Mouse (Mus musculus): ENCODE results near the gene Col6a1. TPM values are rescaled to one million over a fixed set of nuclear protein-coding genes. Genes with fewer than 3 reads are reported as not detected.

The Col6a1 gene
- polyA plus RNA-seq, 1 experiment from 2014 or later, result 12.3 TPM

- DNase-seq (ENCODE audit: low spot score), result no peak
- H3K36me3 ChIP-seq (replicated peaks), result no peaks in the 10 kb centered on the region; the same call in 1 of the 2 replicates
- H3K27me3 ChIP-seq (replicated peaks; ENCODE audit: low read depth, poor library complexity, severe bottlenecking), result no peaks in the 10 kb centered on the region
- WGBS, result 93% methylated on average over 6 of the region's 6 CpGs
- no peak overlapping the region for H3K4me3 ChIP-seq
- peaks cover 32% of the 10 kb centered on the region for H3K4me1 ChIP-seq
- no peak overlapping the region for H3K27ac ChIP-seq (replicated peaks)
- no peaks in the 10 kb centered on the region for H3K9me3 ChIP-seq
Measured at GRCm38 (mm10) chr10:76721746-76722145, 4.2 kb downstream of the Col6a1 start.

GRCm38 (mm10) chr10:76721216-76721615, 4.8 kb downstream of the Col6a1 start:
- Histone ChIP-seq H3K4me1 (peaks cover 32% of the 10 kb centered on the region), H3K4me3 (no peak overlapping the region), H3K9me3 (no peaks in the 10 kb centered on the region), H3K27me3 (replicated peaks; ENCODE audit: low read depth, poor library complexity, severe bottlenecking) (no peaks in the 10 kb centered on the region), H3K27ac (replicated peaks) (no peak overlapping the region), H3K36me3 (replicated peaks) (no peaks in the 10 kb centered on the region; the same call in 1 of the 2 replicates)
- no peak for DNase-seq (ENCODE audit: low spot score)
- WGBS, result 79% methylated on average over 11 of the region's 11 CpGs

GRCm38 (mm10) chr10:76717631-76718030, 8.3 kb downstream of the Col6a1 start:
- Histone ChIP-seq H3K27ac (replicated peaks) (no peak overlapping the region), H3K9me3 (no peaks in the 10 kb centered on the region), H3K36me3 (replicated peaks) (no peaks in the 10 kb centered on the region; the same call in 1 of the 2 replicates), H3K27me3 (replicated peaks; ENCODE audit: low read depth, poor library complexity, severe bottlenecking) (no peaks in the 10 kb centered on the region), H3K4me3 (no peak overlapping the region), H3K4me1 (peaks cover 12% of the 10 kb centered on the region)
- WGBS, result 89% methylated on average over 4 of the region's 4 CpGs
- DNase-seq (ENCODE audit: low spot score), result no peak

- Histone ChIP-seq H3K4me1 (peaks cover 12% of the 10 kb centered on the region), H3K36me3 (replicated peaks) (no peaks in the 10 kb centered on the region; the same call in 1 of the 2 replicates), H3K27me3 (replicated peaks; ENCODE audit: low read depth, poor library complexity, severe bottlenecking) (no peaks in the 10 kb centered on the region), H3K27ac (replicated peaks) (no peak overlapping the region), H3K9me3 (no peaks in the 10 kb centered on the region), H3K4me3 (no peak overlapping the region)
- 87% methylated on average over 7 of the region's 7 CpGs for WGBS
- no peak for DNase-seq (ENCODE audit: low spot score)
Measured at GRCm38 (mm10) chr10:76717026-76717425, 8.9 kb downstream of the Col6a1 start.

- H3K27ac ChIP-seq (replicated peaks), result no peak overlapping the region
- peaks cover 10% of the 10 kb centered on the region for H3K4me1 ChIP-seq
- 89% methylated on average over 7 of the region's 7 CpGs for WGBS
- no peaks in the 10 kb centered on the region for H3K27me3 ChIP-seq (replicated peaks; ENCODE audit: low read depth, poor library complexity, severe bottlenecking)
- no peak for DNase-seq (ENCODE audit: low spot score)
- peaks cover 8% of the 10 kb centered on the region; the same call in 1 of the 2 replicates for H3K36me3 ChIP-seq (replicated peaks)
- no peaks in the 10 kb centered on the region for H3K9me3 ChIP-seq
- no peak overlapping the region for H3K4me3 ChIP-seq
Measured at GRCm38 (mm10) chr10:76714303-76714702, 11.7 kb downstream of the Col6a1 start.

- H3K27ac ChIP-seq (replicated peaks), result no peak overlapping the region
- no peak for DNase-seq (ENCODE audit: low spot score)
- no peaks in the 10 kb centered on the region for H3K9me3 ChIP-seq
- no peak overlapping the region for H3K4me3 ChIP-seq
- no peaks in the 10 kb centered on the region for H3K4me1 ChIP-seq
- no peaks in the 10 kb centered on the region for H3K27me3 ChIP-seq (replicated peaks; ENCODE audit: low read depth, poor library complexity, severe bottlenecking)
- H3K36me3 ChIP-seq (replicated peaks), result peaks cover 11% of the 10 kb centered on the region; the same call in 1 of the 2 replicates
- 82% methylated on average over 3 of the region's 3 CpGs for WGBS
Measured at GRCm38 (mm10) chr10:76712500-76712899, 13.5 kb downstream of the Col6a1 start.

- Histone ChIP-seq H3K9me3 (no peaks in the 10 kb centered on the region), H3K27ac (replicated peaks) (no peak overlapping the region), H3K4me3 (no peak overlapping the region), H3K27me3 (replicated peaks; ENCODE audit: low read depth, poor library complexity, severe bottlenecking) (no peaks in the 10 kb centered on the region), H3K4me1 (no peaks in the 10 kb centered on the region), H3K36me3 (replicated peaks) (peaks cover 11% of the 10 kb centered on the region; the same call in 1 of the 2 replicates)
- WGBS, result 96% methylated on average over 16 of the region's 16 CpGs
- no peak for DNase-seq (ENCODE audit: low spot score)
Measured at GRCm38 (mm10) chr10:76711331-76711730, 14.6 kb downstream of the Col6a1 start.

- DNase-seq (ENCODE audit: low spot score), result no peak
- no peaks in the 10 kb centered on the region for H3K27me3 ChIP-seq (replicated peaks; ENCODE audit: low read depth, poor library complexity, severe bottlenecking)
- H3K4me3 ChIP-seq, result no peak overlapping the region
- H3K27ac ChIP-seq (replicated peaks), result no peak overlapping the region
- no peaks in the 10 kb centered on the region for H3K4me1 ChIP-seq
- peaks cover 11% of the 10 kb centered on the region; the same call in 1 of the 2 replicates for H3K36me3 ChIP-seq (replicated peaks)
- WGBS, result 79% methylated on average over 3 of the region's 3 CpGs
- H3K9me3 ChIP-seq, result no peaks in the 10 kb centered on the region
Measured at GRCm38 (mm10) chr10:76708465-76708864, 17.5 kb downstream of the Col6a1 start.

- Histone ChIP-seq H3K27me3 (replicated peaks; ENCODE audit: low read depth, poor library complexity, severe bottlenecking) (no peaks in the 10 kb centered on the region), H3K4me1 (no peaks in the 10 kb centered on the region), H3K36me3 (replicated peaks) (peaks cover 11% of the 10 kb centered on the region; the same call in 1 of the 2 replicates), H3K4me3 (no peak overlapping the region), H3K9me3 (no peaks in the 10 kb centered on the region), H3K27ac (replicated peaks) (no peak overlapping the region)
- no peak for DNase-seq (ENCODE audit: low spot score)
- 94% methylated on average over 1 of the region's 1 CpGs for WGBS
Measured at GRCm38 (mm10) chr10:76707584-76707983, 18.4 kb downstream of the Col6a1 start.

- Histone ChIP-seq H3K4me1 (no peaks in the 10 kb centered on the region), H3K9me3 (no peaks in the 10 kb centered on the region), H3K4me3 (no peak overlapping the region), H3K36me3 (replicated peaks) (peaks cover 11% of the 10 kb centered on the region; the same call in 1 of the 2 replicates), H3K27me3 (replicated peaks; ENCODE audit: low read depth, poor library complexity, severe bottlenecking) (no peaks in the 10 kb centered on the region), H3K27ac (replicated peaks) (no peak overlapping the region)
- WGBS, result 81% methylated on average over 2 of the region's 2 CpGs
- DNase-seq (ENCODE audit: low spot score), result no peak
Measured at GRCm38 (mm10) chr10:76707001-76707400, 19.0 kb downstream of the Col6a1 start.

- Histone ChIP-seq H3K9me3 (no peaks in the 10 kb centered on the region), H3K4me1 (peaks cover 6% of the 10 kb centered on the region), H3K36me3 (replicated peaks) (peaks cover 3% of the 10 kb centered on the region; the same call in 1 of the 2 replicates), H3K27me3 (replicated peaks; ENCODE audit: low read depth, poor library complexity, severe bottlenecking) (no peaks in the 10 kb centered on the region), H3K27ac (replicated peaks) (no peak overlapping the region), H3K4me3 (no peak overlapping the region)
- DNase-seq (ENCODE audit: low spot score), result no peak
- WGBS, result 79% methylated on average over 3 of the region's 3 CpGs
Measured at GRCm38 (mm10) chr10:76704358-76704757, 21.6 kb downstream of the Col6a1 start.

- H3K27ac ChIP-seq (replicated peaks), result no peak overlapping the region
- H3K36me3 ChIP-seq (replicated peaks), result no peaks in the 10 kb centered on the region
- no peak overlapping the region for H3K4me3 ChIP-seq
- H3K4me1 ChIP-seq, result peaks cover 6% of the 10 kb centered on the region
- DNase-seq (ENCODE audit: low spot score), result no peak
- 80% methylated on average over 2 of the region's 2 CpGs for WGBS
- no peaks in the 10 kb centered on the region for H3K27me3 ChIP-seq (replicated peaks; ENCODE audit: low read depth, poor library complexity, severe bottlenecking)
- H3K9me3 ChIP-seq, result no peaks in the 10 kb centered on the region
Measured at GRCm38 (mm10) chr10:76701446-76701845, 24.5 kb downstream of the Col6a1 start.

GRCm38 (mm10) chr10:76699816-76700215, 26.2 kb downstream of the Col6a1 start:
- H3K9me3 ChIP-seq, result no peaks in the 10 kb centered on the region
- DNase-seq (ENCODE audit: low spot score), result no peak
- H3K4me1 ChIP-seq, result peaks cover 6% of the 10 kb centered on the region
- no peaks in the 10 kb centered on the region for H3K36me3 ChIP-seq (replicated peaks)
- no peaks in the 10 kb centered on the region for H3K27me3 ChIP-seq (replicated peaks; ENCODE audit: low read depth, poor library complexity, severe bottlenecking)
- no peak overlapping the region for H3K4me3 ChIP-seq
- 65% methylated on average over 7 of the region's 7 CpGs for WGBS
- H3K27ac ChIP-seq (replicated peaks), result no peak overlapping the region

Measured in embryonic facial prominence, embryonic 10.5 days (tissue).